Mouse (Mus musculus) thymus, adult 2 months (tissue): ENCODE measurements around the gene Elovl3.

ENCODE experiments used
- CTCF ChIP-seq: fragments of 200-500 bp; IDR thresholded peaks from 2 replicates; pipeline ENCODE4 v1.5.1; 2012; ENCODE audit warnings: mild to moderate bottlenecking, control low read depth, low read length, moderate library complexity, borderline replicate concordance; ENCODE audit not compliant: control insufficient read depth, poor library complexity, insufficient read depth; ENCODE audit errors: extremely low read depth
- POLR2A ChIP-seq: fragments of 200-500 bp; IDR thresholded peaks from 2 replicates; pipeline ENCODE4 v1.6.1; 2012; ENCODE audit warnings: mild to moderate bottlenecking, low read length, control low read depth, moderate library complexity; ENCODE audit not compliant: control insufficient read depth, poor library complexity, insufficient read depth; ENCODE audit errors: extremely low read depth

- TF ChIP-seq CTCF, result no peak
- TF ChIP-seq POLR2A, result no peak
These were observed 8.6 kb downstream of the Elovl3 start for GRCm38 (mm10) chr19:46140324-46140723.
